In the genomic region with DNA sequence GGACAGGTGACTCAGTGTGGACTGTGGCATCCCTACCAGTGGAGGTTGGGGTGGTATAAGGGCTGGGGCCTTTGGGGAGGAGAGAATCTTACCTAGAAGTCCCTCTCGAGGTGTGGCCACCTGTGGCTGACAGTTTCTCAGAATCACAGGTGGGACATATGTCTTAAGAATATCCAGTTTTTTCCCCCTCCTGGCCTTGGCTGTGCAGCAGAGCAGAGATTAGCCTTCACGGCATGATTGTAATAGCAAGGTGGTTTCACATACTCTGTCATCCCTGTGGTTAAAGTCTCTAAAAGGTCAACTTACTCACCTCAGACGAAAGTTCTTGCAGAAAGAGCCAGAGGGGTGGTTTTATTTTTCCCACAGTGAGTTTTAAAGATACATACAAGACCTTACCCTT, we compare ENCODE assay signal across 8 mouse cellular contexts. TPM values are rescaled to one million over a fixed set of nuclear protein-coding genes. Genes with fewer than 3 reads are reported as not detected.
A peak's percentile ranks its signal among the peaks of the same experiment; 100 is the strongest.
DNase-seq lines count a peak whose midpoint lies in the region; ATAC-seq and TF ChIP-seq lines count a peak whose summit lies in the region.

No protein-coding gene starts in this region.

- no peaks in the 10 kb centered on the region for H3K36me3 ChIP-seq in heart, embryonic 15.5 days
- peaks cover 6% of the 10 kb centered on the region; the same call in 1 of the 2 replicates for H3K36me3 ChIP-seq in ES-Bruce4 (ENCODE audit: control insufficient read depth, insufficient read depth, low read length, poor library complexity, severe bottlenecking)
- H3K36me3 ChIP-seq in hindbrain, embryonic 11.5 days (ENCODE audit: control insufficient read depth, insufficient read depth, low read length) = no peaks in the 10 kb centered on the region
- H3K36me3 ChIP-seq in midbrain, embryonic 12.5 days = no peaks in the 10 kb centered on the region

- no peak overlapping the region for H3K27ac ChIP-seq in heart, embryonic 15.5 days
- H3K27ac ChIP-seq in ES-Bruce4 (ENCODE audit: insufficient read depth, low read length) = no peak overlapping the region
- H3K27ac ChIP-seq in hindbrain, embryonic 11.5 days (ENCODE audit: low read depth, low read length) = no peak overlapping the region
- no peak overlapping the region for H3K27ac ChIP-seq in midbrain, embryonic 12.5 days (replicated peaks)

- H3K9me3 ChIP-seq in heart, embryonic 15.5 days (replicated peaks) = no peaks in the 10 kb centered on the region
- H3K9me3 ChIP-seq in ES-Bruce4 (replicated peaks; ENCODE audit: control insufficient read depth, insufficient read depth, low read length, poor library complexity, severe bottlenecking) = no peaks in the 10 kb centered on the region
- H3K9me3 ChIP-seq in hindbrain, embryonic 11.5 days (ENCODE audit: control insufficient read depth, low read length) = no peaks in the 10 kb centered on the region
- H3K9me3 ChIP-seq in midbrain, embryonic 12.5 days = no peaks in the 10 kb centered on the region

- WGBS in heart, embryonic 15.5 days = 17% methylated on average over 3 of the region's 3 CpGs
- 34% methylated on average over 3 of the region's 3 CpGs for WGBS in hindbrain, embryonic 11.5 days
- 39% methylated on average over 3 of the region's 3 CpGs for WGBS in midbrain, embryonic 12.5 days

- peak overlapping the region; percentile 89 for H3K4me3 ChIP-seq in heart, embryonic 15.5 days
- H3K4me3 ChIP-seq in ES-Bruce4 (ENCODE audit: low read depth, low read length) = peak overlapping the region; percentile 84
- peak overlapping the region; percentile 77 for H3K4me3 ChIP-seq in hindbrain, embryonic 11.5 days (ENCODE audit: low read depth, low read length)
- H3K4me3 ChIP-seq in midbrain, embryonic 12.5 days = peak overlapping the region; percentile 74; the same call in 1 of the 2 replicates

- TF ChIP-seq POLR2A in ES-Bruce4 (IDR thresholded peaks at IDR 0.05; ENCODE audit: insufficient read depth, low read length) = no peak

- ATAC-seq in heart, embryonic 15.5 days (replicated peaks; ENCODE audit: insufficient number of reproducible peaks, insufficient read depth, low FRiP score, low read depth) = no peak
- ATAC-seq in hindbrain, embryonic 11.5 days (ENCODE audit: low FRiP score) = no peak
- no peak for ATAC-seq in midbrain, embryonic 12.5 days (ENCODE audit: low FRiP score, low read depth)

- no peak for TF ChIP-seq CTCF in ES-Bruce4 (IDR thresholded peaks at IDR 0.05; ENCODE audit: low read depth, low read length)

- H3K4me2 ChIP-seq in heart, embryonic 15.5 days = peak overlapping the region; percentile 96
- peak overlapping the region; percentile 93 for H3K4me2 ChIP-seq in hindbrain, embryonic 11.5 days (replicated peaks; ENCODE audit: low read depth, low read length)
- H3K4me2 ChIP-seq in midbrain, embryonic 12.5 days (replicated peaks) = peak overlapping the region; percentile 94

- H3K9ac ChIP-seq in heart, embryonic 15.5 days = peak overlapping the region; percentile 88
- peak overlapping the region; percentile 98 for H3K9ac ChIP-seq in ES-Bruce4 (ENCODE audit: low read depth, poor library complexity, severe bottlenecking)
- H3K9ac ChIP-seq in hindbrain, embryonic 11.5 days (ENCODE audit: low read depth, low read length) = no peak overlapping the region
- H3K9ac ChIP-seq in midbrain, embryonic 12.5 days (replicated peaks) = no peak overlapping the region

- no peak for TF ChIP-seq EP300 in ES-Bruce4 (IDR thresholded peaks at IDR 0.05; ENCODE audit: insufficient read depth, low read depth, low read length)

- no peak for DNase-seq in heart, adult 8-10 months (ENCODE audit: low spot score)
- DNase-seq in hindbrain, embryonic 11.5 days (ENCODE audit: low spot score) = no peak
- DNase-seq in left cerebral cortex, adult 11 months (ENCODE audit: low spot score) = no peak
- no peak for DNase-seq in ovary, adult 18-20 months (ENCODE audit: low spot score)
- no peak for DNase-seq in gastrocnemius, postnatal 25 days

- 0 out of 2 replicates have a peak, but pooled peaks cover 7% of the 10 kb centered on the region for H3K27me3 ChIP-seq in heart, embryonic 15.5 days
- no peaks in the 10 kb centered on the region for H3K27me3 ChIP-seq in ES-Bruce4 (ENCODE audit: control insufficient read depth, insufficient read depth, low read length, poor library complexity, severe bottlenecking)
- H3K27me3 ChIP-seq in hindbrain, embryonic 11.5 days (ENCODE audit: control insufficient read depth, insufficient read depth, low read length) = peaks cover 34% of the 10 kb centered on the region
- H3K27me3 ChIP-seq in midbrain, embryonic 12.5 days = peaks cover 56% of the 10 kb centered on the region

- peaks cover 18% of the 10 kb centered on the region for H3K4me1 ChIP-seq in heart, embryonic 15.5 days (replicated peaks)
- no peaks in the 10 kb centered on the region for H3K4me1 ChIP-seq in ES-Bruce4 (ENCODE audit: control insufficient read depth, insufficient read depth, low read length)
- peaks cover 2% of the 10 kb centered on the region; the same call in 1 of the 2 replicates for H3K4me1 ChIP-seq in hindbrain, embryonic 11.5 days (replicated peaks; ENCODE audit: control insufficient read depth, insufficient read depth, low read length)
- H3K4me1 ChIP-seq in midbrain, embryonic 12.5 days = peaks cover 32% of the 10 kb centered on the region

RNA-seq across cellular contexts. Expression of a gene that starts 2.4 kb away (rescaled TPM):
- 5.4 and 7.1 TPM in 2 replicates for polyA plus RNA-seq in heart, embryonic 15.5 days (2015; fragmentation: Nextera tagmentation; extraction: Ambion mirVana)
- total RNA-seq in heart, adult 8-10 months (2022) = 10 to 100 TPM in 3 of 4 experiments, 1 to 10 TPM in 1; 9.4 to 11.7 (median 10.8) TPM
- 22.9 and 23.8 TPM in 2 replicates for polyA plus RNA-seq in ES-Bruce4 (2011; ENCODE audit: insufficient read depth, insufficient read length, low read depth, missing spikeins)
- polyA plus RNA-seq in hindbrain, embryonic 11.5 days (2014; fragmentation: Nextera tagmentation; extraction: Ambion mirVana) = 3.8 and 4.0 TPM in 2 replicates
- 3.6 TPM in 2 replicates for polyA plus RNA-seq in midbrain, embryonic 12.5 days (2016; fragmentation: Nextera tagmentation; extraction: Ambion mirVana)
- 10 to 100 TPM; 15.5 to 19.3 TPM for total RNA-seq in gastrocnemius, postnatal 25 days (2021)

Comparison
In these comparisons a context has a peak if more than half of its experiments do, and no peak if none do; other contexts are left out.
1. H3K9ac ChIP-seq: peak in heart, embryonic 15.5 days (single experiment) and ES-Bruce4 (single experiment); none in hindbrain, embryonic 11.5 days (single experiment) and midbrain, embryonic 12.5 days (single experiment).
2. Peak in every context shown above with its lines, with median percentiles within 50 percentile points of each other: H3K4me2 ChIP-seq and H3K4me3 ChIP-seq.